Mouse (Mus musculus) stomach, embryonic 14.5 days (tissue): Measurements from ENCODE around the gene Camsap3. TPM values are rescaled to one million over a fixed set of nuclear protein-coding genes. Genes with fewer than 3 reads are reported as not detected.

Experiments
- ATAC-seq: fragments of 200-750 bp; cut with Nextera tagmentation; 2 replicates; pipeline ENCODE4 v1.8.0; 2017; ENCODE audit warnings: low read depth, moderate TSS enrichment; ENCODE audit not compliant: insufficient number of reproducible peaks, insufficient read depth, low FRiP score
- H3K27ac ChIP-seq: fragments of 300-500 bp; sonication (generic); 2 replicates; pipeline ENCODE4 v1.5.1; 2014; ENCODE audit warnings: mild to moderate bottlenecking, low read length, moderate library complexity, mixed read lengths
- H3K27me3 ChIP-seq: fragments of 300-500 bp; sonication (generic); 2 replicates; pipeline ENCODE4 v1.6.1; 2014; ENCODE audit warnings: low read length, control low read depth, mixed read lengths; ENCODE audit not compliant: control insufficient read depth, insufficient read depth
- H3K36me3 ChIP-seq: fragments of 300-500 bp; sonication (generic); 2 replicates; pipeline ENCODE4 v1.6.1; 2014; ENCODE audit warnings: mild to moderate bottlenecking, control low read depth, low read length, moderate library complexity, mixed read lengths; ENCODE audit not compliant: control insufficient read depth, insufficient read depth
- H3K4me1 ChIP-seq: fragments of 300-500 bp; sonication (generic); 2 replicates; pipeline ENCODE4 v1.6.1; 2014; ENCODE audit warnings: low read length, control low read depth, mixed read lengths; ENCODE audit not compliant: control insufficient read depth, insufficient read depth
- H3K4me2 ChIP-seq: fragments of 300-500 bp; sonication (generic); replicated peaks from 2 replicates; pipeline ENCODE4 v1.6.1; 2014; ENCODE audit warnings: low read depth, low read length, control low read depth
- H3K4me3 ChIP-seq: fragments of 300-500 bp; sonication (generic); 2 replicates; pipeline ENCODE4 v1.5.1; 2014; ENCODE audit warnings: low read depth, low read length, control low read depth
- H3K9ac ChIP-seq: fragments of 300-500 bp; sonication (generic); replicated peaks from 2 replicates; pipeline ENCODE4 v1.6.1; 2014; ENCODE audit warnings: low read depth, mild to moderate bottlenecking, control low read depth, low read length, moderate library complexity, mixed read lengths
- H3K9me3 ChIP-seq: fragments of 300-500 bp; sonication (generic); 2 replicates; pipeline ENCODE4 v1.6.1; 2016; ENCODE audit warnings: low read depth, low read length, control low read depth; ENCODE audit not compliant: control insufficient read depth
- WGBS: fragments of 180-500 bp; shearing (Covaris S2); extraction: QIAGEN DNeasy Blood & Tissue Kit; methylation state at CpG from one replicate; pipeline ENCODE4 v1.1.7; 2014; 5-methylcytosine and 5-hydroxymethylcytosine counted together
- polyA plus RNA-seq: library from polyadenylated mRNA; unstranded; fragments of >200 nt; fragmentation: Nextera tagmentation; extraction: Ambion mirVana; gene quantifications from 2 replicates; pipeline ENCODE4 v1.2.1, GENCODE M21; 2014

Gene Camsap3
- polyA plus RNA-seq, 1 experiment from 2014 or later: 15.3 TPM

DNA sequence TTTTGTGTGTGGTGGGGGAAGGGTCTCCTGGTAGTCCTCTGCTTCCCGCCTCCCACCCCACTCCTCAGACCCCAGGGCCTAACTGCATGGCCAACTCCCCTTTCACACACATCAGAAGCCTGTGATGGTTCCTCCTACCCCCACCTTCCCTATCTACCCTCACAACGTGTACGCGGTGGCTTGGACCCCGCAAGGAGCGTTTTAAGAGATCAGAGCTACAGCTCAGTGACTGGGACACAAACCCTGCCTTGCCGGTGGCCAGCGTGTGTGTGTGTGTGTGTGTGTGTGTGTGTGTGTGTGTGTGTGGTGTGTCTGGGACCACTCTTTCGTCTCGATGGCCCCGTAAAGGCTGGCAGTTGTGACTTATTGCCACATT, 1.2 kb downstream of the Camsap3 start:
- H3K9me3 ChIP-seq: no peaks in the 10 kb centered on the region
- peak overlapping the region; percentile 65 for H3K9ac ChIP-seq
- H3K27ac ChIP-seq: peak overlapping the region; percentile 80; the same call in 1 of the 2 replicates
- H3K27me3 ChIP-seq: peaks cover 5% of the 10 kb centered on the region
- no peaks in the 10 kb centered on the region for H3K4me1 ChIP-seq
- H3K36me3 ChIP-seq: no peaks in the 10 kb centered on the region
- H3K4me2 ChIP-seq: peak overlapping the region; percentile 84
- ATAC-seq: peak; percentile 51
- WGBS: 5% methylated on average over 11 of the region's 11 CpGs
- H3K4me3 ChIP-seq: peak overlapping the region; percentile 75

GRCm38 (mm10) chr8:3593470-3593869, 6.4 kb downstream of the Camsap3 start:
- Histone ChIP-seq H3K9ac (no peak overlapping the region), H3K9me3 (no peaks in the 10 kb centered on the region), H3K27ac (no peak overlapping the region), H3K4me2 (no peak overlapping the region), H3K36me3 (peaks cover under 1% of the 10 kb centered on the region; the same call in 1 of the 2 replicates), H3K27me3 (no peaks in the 10 kb centered on the region), H3K4me1 (no peaks in the 10 kb centered on the region), H3K4me3 (no peak overlapping the region)
- ATAC-seq: no peak
- 52% methylated on average over 3 of the region's 3 CpGs for WGBS

DNA sequence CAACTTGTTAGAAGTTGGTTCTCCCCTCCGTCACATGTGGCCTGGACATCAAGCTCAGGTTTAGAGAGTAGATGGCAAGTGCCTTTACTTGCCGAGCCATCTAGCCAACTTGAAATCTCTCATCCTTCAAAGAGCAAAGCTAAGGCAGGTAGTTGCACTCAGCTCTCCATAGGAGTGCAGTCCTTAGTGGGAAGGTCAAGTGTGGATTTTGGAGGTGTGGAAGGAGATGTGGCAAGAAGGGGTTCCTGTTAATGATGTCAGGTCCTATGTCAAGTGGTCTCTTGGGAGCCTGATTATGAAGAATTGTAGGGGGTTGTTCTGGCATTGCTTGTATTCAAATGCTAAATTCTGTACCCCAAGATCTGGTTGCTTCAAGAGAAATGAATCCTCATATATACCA, 7.4 kb downstream of the Camsap3 start:
- no peak overlapping the region for H3K27ac ChIP-seq
- no peaks in the 10 kb centered on the region for H3K9me3 ChIP-seq
- peaks cover 3% of the 10 kb centered on the region; the same call in 1 of the 2 replicates for H3K36me3 ChIP-seq
- H3K27me3 ChIP-seq: no peaks in the 10 kb centered on the region
- H3K4me1 ChIP-seq: no peaks in the 10 kb centered on the region
- ATAC-seq: no peak
- no peak overlapping the region for H3K4me2 ChIP-seq
- no peak overlapping the region for H3K9ac ChIP-seq
- 85% methylated on average over 2 of the region's 2 CpGs for WGBS
- no peak overlapping the region for H3K4me3 ChIP-seq

- no peaks in the 10 kb centered on the region for H3K9me3 ChIP-seq
- no peak overlapping the region for H3K4me2 ChIP-seq
- H3K36me3 ChIP-seq: peaks cover 3% of the 10 kb centered on the region; the same call in 1 of the 2 replicates
- ATAC-seq: no peak
- H3K27ac ChIP-seq: no peak overlapping the region
- H3K9ac ChIP-seq: no peak overlapping the region
- H3K27me3 ChIP-seq: no peaks in the 10 kb centered on the region
- no peak overlapping the region for H3K4me3 ChIP-seq
- no peaks in the 10 kb centered on the region for H3K4me1 ChIP-seq
- 62% methylated on average over 3 of the region's 3 CpGs for WGBS
Observed at GRCm38 (mm10) chr8:3598054-3598453, 11.0 kb downstream of the Camsap3 start.

GRCm38 (mm10) chr8:3599219-3599618, 12.1 kb downstream of the Camsap3 start:
- H3K27ac ChIP-seq: no peak overlapping the region
- no peaks in the 10 kb centered on the region for H3K4me1 ChIP-seq
- no peak overlapping the region for H3K4me2 ChIP-seq
- H3K4me3 ChIP-seq: no peak overlapping the region
- 73% methylated on average over 1 of the region's 1 CpGs for WGBS
- peaks cover 3% of the 10 kb centered on the region; the same call in 1 of the 2 replicates for H3K36me3 ChIP-seq
- H3K9ac ChIP-seq: no peak overlapping the region
- no peaks in the 10 kb centered on the region for H3K27me3 ChIP-seq
- no peaks in the 10 kb centered on the region for H3K9me3 ChIP-seq
- ATAC-seq: no peak

GRCm38 (mm10) chr8:3600401-3600800, 13.3 kb downstream of the Camsap3 start:
- no peak overlapping the region for H3K4me2 ChIP-seq
- H3K4me1 ChIP-seq: no peaks in the 10 kb centered on the region
- no peak overlapping the region for H3K9ac ChIP-seq
- WGBS: 90% methylated on average over 6 of the region's 6 CpGs
- no peak overlapping the region for H3K27ac ChIP-seq
- peaks cover 3% of the 10 kb centered on the region; the same call in 1 of the 2 replicates for H3K36me3 ChIP-seq
- no peaks in the 10 kb centered on the region for H3K9me3 ChIP-seq
- H3K4me3 ChIP-seq: no peak overlapping the region
- no peaks in the 10 kb centered on the region for H3K27me3 ChIP-seq
- ATAC-seq: no peak

DNA sequence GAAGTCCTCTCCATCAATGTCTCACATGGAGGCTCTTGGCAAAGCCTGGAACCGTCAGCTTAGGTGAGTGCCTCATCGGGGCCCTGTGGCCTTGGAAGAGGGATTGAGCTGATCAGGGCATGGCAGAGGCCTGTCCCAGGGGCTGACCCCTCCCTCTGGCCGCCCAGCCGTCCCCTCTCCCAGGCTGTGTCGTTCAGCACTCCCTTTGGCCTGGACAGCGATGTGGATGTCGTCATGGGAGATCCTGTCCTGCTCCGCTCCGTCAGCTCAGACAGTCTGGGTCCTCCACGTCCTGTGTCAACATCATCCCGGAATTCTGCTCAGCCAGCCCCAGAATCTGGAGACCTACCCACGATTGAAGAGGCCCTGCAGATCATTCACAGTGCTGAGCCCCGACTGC, 16.3 kb downstream of the Camsap3 start:
- no peak for ATAC-seq
- Histone ChIP-seq H3K27me3 (no peaks in the 10 kb centered on the region), H3K4me2 (no peak overlapping the region), H3K9ac (no peak overlapping the region), H3K36me3 (peaks cover 7% of the 10 kb centered on the region; the same call in 1 of the 2 replicates), H3K4me3 (no peak overlapping the region), H3K4me1 (no peaks in the 10 kb centered on the region), H3K9me3 (no peaks in the 10 kb centered on the region), H3K27ac (no peak overlapping the region)
- WGBS: 77% methylated on average over 13 of the region's 13 CpGs

DNA sequence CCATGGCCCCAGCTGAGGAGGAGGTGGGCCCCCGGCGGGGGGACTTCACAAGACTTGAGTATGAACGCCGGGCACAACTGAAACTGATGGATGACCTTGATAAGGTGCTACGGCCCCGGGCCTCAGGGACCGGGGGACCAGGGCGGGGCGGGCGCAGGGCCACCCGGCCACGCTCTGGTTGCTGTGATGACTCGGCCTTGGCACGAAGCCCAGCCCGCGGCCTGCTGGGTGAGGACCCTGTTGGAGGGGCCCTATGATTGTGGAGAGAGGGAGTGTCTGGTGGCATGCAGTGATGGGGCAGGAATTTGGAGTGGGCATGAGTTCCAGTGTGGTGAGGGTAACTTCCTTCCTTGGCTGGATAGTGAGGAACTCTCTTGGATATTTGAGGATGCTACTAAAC, 19.5 kb downstream of the Camsap3 start:
- Histone ChIP-seq H3K4me1 (no peaks in the 10 kb centered on the region), H3K4me3 (no peak overlapping the region), H3K27me3 (no peaks in the 10 kb centered on the region), H3K27ac (no peak overlapping the region), H3K9me3 (no peaks in the 10 kb centered on the region), H3K9ac (no peak overlapping the region), H3K36me3 (peaks cover 27% of the 10 kb centered on the region), H3K4me2 (no peak overlapping the region)
- 73% methylated on average over 16 of the region's 16 CpGs for WGBS
- ATAC-seq: no peak

DNA sequence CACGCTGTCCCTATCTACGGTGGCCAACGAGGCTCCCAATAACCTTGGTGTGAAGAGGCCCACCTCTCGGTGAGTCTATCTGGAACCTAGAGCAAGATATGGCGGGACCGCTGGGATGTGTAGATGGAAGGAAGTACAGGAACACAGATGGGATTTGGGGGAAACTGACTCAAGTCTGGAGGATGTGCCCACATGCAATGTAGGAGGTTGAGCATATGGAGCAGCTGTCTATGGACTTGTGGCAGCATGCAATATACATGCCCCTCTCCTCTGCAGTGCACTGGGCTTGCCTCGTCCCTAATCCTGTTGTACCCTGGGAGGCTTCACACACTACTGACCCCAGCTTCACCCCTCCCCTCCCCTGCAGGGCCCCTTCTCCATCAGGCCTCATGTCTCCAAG, 20.7 kb downstream of the Camsap3 start:
- Histone ChIP-seq H3K4me1 (no peaks in the 10 kb centered on the region), H3K36me3 (peaks cover 36% of the 10 kb centered on the region), H3K9ac (no peak overlapping the region), H3K4me2 (no peak overlapping the region), H3K27ac (no peak overlapping the region), H3K27me3 (no peaks in the 10 kb centered on the region), H3K9me3 (no peaks in the 10 kb centered on the region), H3K4me3 (no peak overlapping the region)
- WGBS: 88% methylated on average over 7 of the region's 7 CpGs
- ATAC-seq: no peak
